Mouse (Mus musculus): Measurements from ENCODE around the gene Bbip1. TPM values are rescaled to one million over a fixed set of nuclear protein-coding genes. Genes with fewer than 3 reads are reported as not detected.

The Bbip1 gene
- 1.6 and 1.7 TPM in 2 replicates for polyA plus RNA-seq (2012; rRNA removed)

DNA sequence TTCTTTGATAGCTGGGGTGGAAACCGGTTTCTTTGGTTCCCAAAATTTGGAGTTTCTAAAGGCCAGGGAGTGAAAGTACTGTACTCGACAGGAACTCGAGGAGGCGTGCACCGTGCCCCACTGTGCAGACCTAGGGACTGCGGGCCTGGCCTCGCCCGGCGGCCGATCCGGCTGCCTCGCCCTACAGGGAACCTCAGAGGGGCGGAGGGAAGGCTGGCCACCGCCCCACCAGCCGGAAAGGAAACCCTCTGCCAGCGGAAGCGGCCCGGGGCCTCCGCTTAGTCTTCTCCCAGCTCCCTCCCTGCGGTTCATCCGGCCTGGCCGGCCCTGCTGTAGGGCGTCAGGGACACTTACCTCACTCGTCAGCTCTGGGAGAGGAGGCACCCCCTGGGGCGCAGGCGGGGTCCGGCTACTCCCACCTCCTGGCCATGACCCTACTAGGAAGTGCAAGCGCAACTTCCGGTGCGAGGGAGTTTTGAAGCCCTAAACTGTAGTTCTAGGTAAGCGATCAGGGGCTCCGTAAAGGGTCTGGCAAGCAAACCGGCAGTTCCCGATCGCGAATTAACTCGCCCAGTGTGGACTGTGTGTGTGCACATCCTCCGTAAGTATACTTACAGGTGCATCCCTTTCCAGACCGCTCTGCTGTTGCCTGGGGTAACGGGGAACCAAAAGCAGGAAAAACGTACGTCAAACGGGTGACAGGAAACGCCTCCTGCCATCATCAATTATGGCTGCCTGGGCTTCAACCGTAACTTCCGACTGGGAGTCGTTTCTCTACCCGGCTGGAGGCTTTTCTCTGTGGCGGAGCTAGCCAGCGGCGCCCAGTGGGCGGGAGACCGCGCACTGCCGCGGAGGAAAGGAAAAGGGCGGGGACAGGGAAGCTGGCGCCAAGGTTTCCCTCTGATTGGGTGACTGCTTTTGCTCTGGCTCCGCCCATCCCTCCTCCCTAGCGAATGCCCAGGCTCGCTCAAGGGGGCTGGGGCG is at the start of gene Bbip1, which contains the start of gene Shoc2:
TSS of gene Bbip1 (minus strand) at position 826 of the 984 bp plus-strand sequence.
TSS of gene Shoc2 (plus strand) at position 505 of the 984 bp plus-strand sequence.
- H3K4me3 ChIP-seq (ENCODE audit: low read depth, low read length) = peak within 1 kb of the TSS; percentile 98
- H3K36me3 ChIP-seq (ENCODE audit: control insufficient read depth, insufficient read depth, low read length) = no peaks in the 10 kb centered on the region
- peak within 1 kb of the TSS; percentile 96 for H3K27ac ChIP-seq (ENCODE audit: insufficient read depth, low read depth, low read length)
- TF ChIP-seq POLR2A (IDR thresholded peaks at IDR 0.05; ENCODE audit: low read depth, low read length) (peak; percentile 94), CTCF (IDR thresholded peaks at IDR 0.05; ENCODE audit: extremely low read depth, insufficient read length, insufficient replicate concordance, low read depth, low read length) (no peak)
- under 1% methylated on average over 62 of the region's 62 CpGs for WGBS
- peaks cover 5% of the 10 kb centered on the region; the same call in 1 of the 2 replicates for H3K4me1 ChIP-seq (ENCODE audit: control insufficient read depth, insufficient read depth, insufficient read length, low read length)
- H3K27me3 ChIP-seq (ENCODE audit: control insufficient read depth, insufficient read depth, low read length) = no peaks in the 10 kb centered on the region

DNA sequence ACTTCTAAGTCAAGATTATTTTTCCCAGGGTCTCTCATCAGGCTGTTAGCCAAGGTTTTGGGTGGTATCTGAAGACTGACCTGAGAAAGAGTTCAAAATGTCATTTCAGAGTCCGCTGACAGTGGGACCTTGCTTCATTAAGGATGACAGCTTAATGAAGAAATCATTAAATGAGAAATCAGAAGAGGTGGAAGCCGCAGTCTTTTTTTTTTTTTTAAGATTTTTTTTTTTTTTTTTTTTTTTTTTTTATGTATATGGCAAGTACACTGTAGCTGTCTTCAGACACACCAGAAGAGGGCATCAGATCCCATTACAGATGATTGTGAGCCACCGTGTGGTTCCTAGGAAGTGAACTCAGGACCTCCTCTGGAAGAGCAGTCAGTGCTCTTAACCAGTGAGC is 49.4 kb upstream of the Bbip1 start:
- Histone ChIP-seq H3K4me1 (ENCODE audit: control insufficient read depth, insufficient read depth, insufficient read length, low read length) (no peaks in the 10 kb centered on the region), H3K4me3 (ENCODE audit: low read depth, low read length) (no peak overlapping the region), H3K27me3 (ENCODE audit: control insufficient read depth, insufficient read depth, low read length) (no peaks in the 10 kb centered on the region), H3K36me3 (ENCODE audit: control insufficient read depth, insufficient read depth, low read length) (peaks cover 5% of the 10 kb centered on the region; the same call in 1 of the 2 replicates), H3K27ac (ENCODE audit: insufficient read depth, low read depth, low read length) (no peak overlapping the region)
- no peak for TF ChIP-seq POLR2A (IDR thresholded peaks at IDR 0.05; ENCODE audit: low read depth, low read length)
- WGBS = 85% methylated on average over 3 of the region's 3 CpGs

DNA sequence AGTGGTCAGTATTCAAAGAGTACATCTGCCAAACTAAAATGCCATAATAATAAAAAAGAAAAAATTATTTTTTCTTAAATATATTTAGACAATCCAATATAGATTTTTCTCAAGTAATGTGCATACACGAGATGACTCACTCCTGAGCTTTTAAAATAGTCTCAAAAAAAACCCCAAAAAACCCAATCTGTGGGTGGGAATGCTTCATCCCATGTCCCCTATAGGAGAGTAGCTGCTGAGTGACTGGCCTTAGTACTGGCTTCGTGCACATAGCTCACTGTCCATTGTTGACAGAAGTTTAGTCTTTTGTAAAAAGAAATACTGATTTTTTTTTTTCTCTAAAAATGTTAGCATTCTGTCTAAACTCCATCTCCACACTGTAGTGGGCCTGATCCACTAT is 46.1 kb upstream of the Bbip1 start:
- no peak overlapping the region for H3K27ac ChIP-seq (ENCODE audit: insufficient read depth, low read depth, low read length)
- H3K4me1 ChIP-seq (ENCODE audit: control insufficient read depth, insufficient read depth, insufficient read length, low read length) = no peaks in the 10 kb centered on the region
- H3K4me3 ChIP-seq (ENCODE audit: low read depth, low read length) = no peak overlapping the region
- TF ChIP-seq CTCF (IDR thresholded peaks at IDR 0.05; ENCODE audit: extremely low read depth, insufficient read length, insufficient replicate concordance, low read depth, low read length) (no peak), POLR2A (IDR thresholded peaks at IDR 0.05; ENCODE audit: low read depth, low read length) (no peak)
- WGBS = 89% methylated on average over 2 of the region's 2 CpGs
- no peaks in the 10 kb centered on the region for H3K27me3 ChIP-seq (ENCODE audit: control insufficient read depth, insufficient read depth, low read length)
- H3K36me3 ChIP-seq (ENCODE audit: control insufficient read depth, insufficient read depth, low read length) = peaks cover 15% of the 10 kb centered on the region

DNA sequence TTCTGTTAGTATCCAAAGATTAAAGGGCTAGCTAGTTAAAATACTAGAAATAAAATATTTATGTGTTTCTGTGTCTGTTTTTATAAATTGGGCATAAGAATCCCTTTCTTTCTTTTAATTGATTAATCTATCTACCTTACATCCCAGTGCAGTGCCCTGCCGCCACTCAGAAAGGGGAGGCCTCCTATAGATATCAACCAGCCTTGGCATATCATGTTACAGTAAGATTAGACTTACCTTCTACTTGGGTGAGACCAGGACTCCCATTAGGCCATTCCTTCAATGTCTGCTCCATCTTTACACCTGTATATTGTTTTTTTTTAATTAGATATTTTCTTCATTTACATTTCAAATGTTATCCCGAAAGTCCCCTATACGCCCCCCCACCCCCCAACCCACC is 40.2 kb upstream of the Bbip1 start:
- TF ChIP-seq CTCF (IDR thresholded peaks at IDR 0.05; ENCODE audit: extremely low read depth, insufficient read length, insufficient replicate concordance, low read depth, low read length) (no peak), POLR2A (IDR thresholded peaks at IDR 0.05; ENCODE audit: low read depth, low read length) (no peak)
- Histone ChIP-seq H3K4me3 (ENCODE audit: low read depth, low read length) (no peak overlapping the region), H3K27ac (ENCODE audit: insufficient read depth, low read depth, low read length) (no peak overlapping the region), H3K4me1 (ENCODE audit: control insufficient read depth, insufficient read depth, insufficient read length, low read length) (no peaks in the 10 kb centered on the region), H3K27me3 (ENCODE audit: control insufficient read depth, insufficient read depth, low read length) (no peaks in the 10 kb centered on the region), H3K36me3 (ENCODE audit: control insufficient read depth, insufficient read depth, low read length) (peaks cover 12% of the 10 kb centered on the region)
- 93% methylated on average over 3 of the region's 3 CpGs for WGBS

DNA sequence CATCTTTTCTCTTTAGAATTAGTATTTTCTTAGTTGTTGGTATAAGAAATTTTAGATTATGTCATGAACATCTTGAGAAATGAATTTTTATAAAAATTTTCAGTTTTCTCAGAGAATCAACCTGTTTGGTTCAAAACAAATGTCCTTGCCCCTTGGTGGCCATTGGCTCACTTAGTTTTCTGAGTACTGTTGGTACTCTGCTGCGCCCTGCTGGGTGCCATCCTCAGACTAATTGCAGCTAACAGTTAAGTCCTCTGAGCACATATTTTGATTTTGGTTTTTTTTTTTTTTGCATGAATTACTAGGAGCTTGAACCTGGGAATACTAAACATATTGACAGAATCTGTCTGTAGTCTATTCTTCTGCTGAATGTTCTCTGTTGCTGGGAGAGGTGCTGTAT is 38.9 kb upstream of the Bbip1 start:
- Histone ChIP-seq H3K27ac (ENCODE audit: insufficient read depth, low read depth, low read length) (no peak overlapping the region), H3K36me3 (ENCODE audit: control insufficient read depth, insufficient read depth, low read length) (peaks cover 10% of the 10 kb centered on the region), H3K27me3 (ENCODE audit: control insufficient read depth, insufficient read depth, low read length) (no peaks in the 10 kb centered on the region), H3K4me3 (ENCODE audit: low read depth, low read length) (no peak overlapping the region), H3K4me1 (ENCODE audit: control insufficient read depth, insufficient read depth, insufficient read length, low read length) (no peaks in the 10 kb centered on the region)
- TF ChIP-seq CTCF (IDR thresholded peaks at IDR 0.05; ENCODE audit: extremely low read depth, insufficient read length, insufficient replicate concordance, low read depth, low read length) (0 out of 2 replicates have a peak, but pooled peaks have one; percentile 9), POLR2A (IDR thresholded peaks at IDR 0.05; ENCODE audit: low read depth, low read length) (no peak)
- 98% methylated on average over 1 of the region's 1 CpGs for WGBS

DNA sequence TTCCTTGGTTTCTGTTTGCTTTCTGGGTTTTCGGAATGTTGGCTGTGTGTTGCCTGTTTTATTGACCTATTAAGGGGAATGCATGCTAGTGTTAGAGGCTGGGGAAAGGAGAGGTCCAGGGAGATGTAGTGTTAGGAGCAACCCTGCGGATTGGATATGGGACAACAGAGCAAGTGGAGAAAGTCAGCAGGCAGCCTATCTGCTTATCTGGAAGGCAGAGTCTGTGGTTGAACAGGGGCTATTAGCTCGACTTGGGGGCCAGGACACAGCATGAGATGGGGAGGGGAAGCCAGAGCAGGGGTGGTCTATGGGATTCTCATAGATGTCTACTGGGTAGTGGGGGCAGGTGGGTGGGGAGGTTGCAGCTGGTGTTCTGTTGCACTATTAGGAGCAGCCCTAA is 37.6 kb upstream of the Bbip1 start:
- 49% methylated on average over 3 of the region's 3 CpGs for WGBS
- Histone ChIP-seq H3K27ac (ENCODE audit: insufficient read depth, low read depth, low read length) (no peak overlapping the region), H3K4me1 (ENCODE audit: control insufficient read depth, insufficient read depth, insufficient read length, low read length) (no peaks in the 10 kb centered on the region), H3K36me3 (ENCODE audit: control insufficient read depth, insufficient read depth, low read length) (peaks cover 3% of the 10 kb centered on the region; the same call in 1 of the 2 replicates), H3K27me3 (ENCODE audit: control insufficient read depth, insufficient read depth, low read length) (no peaks in the 10 kb centered on the region), H3K4me3 (ENCODE audit: low read depth, low read length) (no peak overlapping the region)
- TF ChIP-seq CTCF (IDR thresholded peaks at IDR 0.05; ENCODE audit: extremely low read depth, insufficient read length, insufficient replicate concordance, low read depth, low read length) (no peak), POLR2A (IDR thresholded peaks at IDR 0.05; ENCODE audit: low read depth, low read length) (no peak)

DNA sequence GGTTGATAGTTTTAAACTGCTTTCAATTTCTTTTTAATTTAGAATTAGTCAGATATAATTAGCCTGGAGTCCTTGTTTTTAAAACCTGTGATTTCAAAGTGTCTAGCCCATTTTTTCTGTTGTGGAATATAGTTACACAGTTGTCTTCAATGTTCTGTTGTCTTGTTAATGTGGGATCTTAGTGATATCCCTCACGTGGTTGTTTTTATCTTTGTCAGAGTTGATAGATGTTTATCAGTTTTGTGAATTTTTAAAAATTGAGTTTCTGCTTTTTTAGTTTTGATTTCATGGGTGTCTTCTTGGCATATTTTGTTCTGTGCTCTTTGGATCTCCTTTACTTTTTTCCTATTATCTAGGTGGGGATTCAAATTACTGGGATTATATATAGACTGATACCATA is 29.2 kb upstream of the Bbip1 start:
- no peaks in the 10 kb centered on the region for H3K4me1 ChIP-seq (ENCODE audit: control insufficient read depth, insufficient read depth, insufficient read length, low read length)
- TF ChIP-seq POLR2A (IDR thresholded peaks at IDR 0.05; ENCODE audit: low read depth, low read length) = no peak
- no peak for TF ChIP-seq CTCF (IDR thresholded peaks at IDR 0.05; ENCODE audit: extremely low read depth, insufficient read length, insufficient replicate concordance, low read depth, low read length)
- peaks cover 4% of the 10 kb centered on the region for H3K36me3 ChIP-seq (ENCODE audit: control insufficient read depth, insufficient read depth, low read length)
- H3K4me3 ChIP-seq (ENCODE audit: low read depth, low read length) = no peak overlapping the region
- 72% methylated on average over 1 of the region's 1 CpGs for WGBS
- no peaks in the 10 kb centered on the region for H3K27me3 ChIP-seq (ENCODE audit: control insufficient read depth, insufficient read depth, low read length)
- no peak overlapping the region for H3K27ac ChIP-seq (ENCODE audit: insufficient read depth, low read depth, low read length)
